8 mouse cellular contexts compared by ENCODE assay signal in the genomic region with DNA sequence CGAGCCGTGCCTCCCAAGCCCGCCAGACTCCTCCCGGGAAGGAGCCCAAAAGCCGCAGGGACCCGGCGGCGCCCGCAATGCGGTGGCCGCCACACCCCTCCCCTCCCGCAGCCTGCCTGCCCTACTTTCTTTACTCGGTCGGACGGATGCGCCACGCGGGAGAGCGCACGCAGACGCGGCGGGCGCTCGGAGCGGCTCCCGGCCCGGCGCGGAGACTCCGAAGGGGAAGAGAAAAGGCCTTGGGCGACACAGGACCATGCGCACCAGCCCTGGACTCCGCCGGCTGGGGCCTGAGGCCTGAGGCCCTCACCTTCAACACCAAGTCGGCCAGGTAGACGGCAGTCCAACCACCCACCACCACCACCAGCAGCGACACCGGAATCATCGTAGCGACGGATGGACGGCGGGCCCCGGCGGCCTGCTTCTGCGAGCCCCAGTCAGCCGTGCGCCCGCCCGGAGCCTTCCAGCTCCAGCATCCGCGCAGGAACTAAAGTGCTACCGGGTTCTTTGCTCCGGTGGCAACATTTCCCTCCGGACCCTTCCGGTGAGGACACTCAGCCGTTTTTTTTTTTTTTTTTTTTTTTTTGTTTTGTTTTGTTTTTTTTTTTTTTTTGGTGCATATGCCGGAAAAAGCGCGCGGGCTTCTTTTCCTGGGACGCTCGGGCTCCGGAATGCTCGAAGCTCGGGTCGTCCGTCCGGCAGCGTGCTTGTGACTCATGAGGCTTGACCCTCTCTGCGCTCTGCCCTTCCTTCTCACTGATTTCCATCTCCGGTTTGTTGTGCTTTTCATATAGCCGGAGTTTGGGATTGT. TPM values are rescaled to one million over a fixed set of nuclear protein-coding genes. Genes with fewer than 3 reads are reported as not detected.
DNase-seq lines count a peak whose midpoint lies in the region; ATAC-seq and TF ChIP-seq lines count a peak whose summit lies in the region.

A gene (minus strand): TSS at position 530 of the 811 bp plus-strand sequence.

- no peak for TF ChIP-seq CTCF in bone marrow macrophage, adult 2 months (IDR thresholded peaks at IDR 0.05; ENCODE audit: low read depth, low read length)
- TF ChIP-seq CTCF in lung, adult 2 months (IDR thresholded peaks at IDR 0.05; ENCODE audit: insufficient read depth, low read length): no peak

- no peak for TF ChIP-seq POLR2A in bone marrow macrophage, adult 2 months (IDR thresholded peaks at IDR 0.05; ENCODE audit: borderline replicate concordance, low read depth, low read length)
- 0 out of 2 replicates have a peak, but pooled peaks have one; percentile 33 for TF ChIP-seq POLR2A in lung, adult 2 months (IDR thresholded peaks at IDR 0.05; ENCODE audit: borderline replicate concordance, extremely low read depth, low read depth, low read length)

- WGBS in forebrain, embryonic 10.5 days: 11% methylated on average over 74 of the region's 74 CpGs
- WGBS in heart, embryonic 15.5 days: 9% methylated on average over 54 of the region's 74 CpGs
- WGBS in lung, adult 2 months: 29% methylated on average over 74 of the region's 74 CpGs
- 13% methylated on average over 56 of the region's 74 CpGs for WGBS in neural tube, embryonic 15.5 days

- ATAC-seq in heart, embryonic 15.5 days (replicated peaks; ENCODE audit: insufficient number of reproducible peaks, insufficient read depth, low FRiP score, low read depth): peak; percentile 80
- peak; percentile 88 for ATAC-seq in neural tube, embryonic 15.5 days (ENCODE audit: low FRiP score)

- peak within 1 kb of the TSS; percentile 77 for H3K9ac ChIP-seq in heart, embryonic 15.5 days
- peak within 1 kb of the TSS; percentile 72 for H3K9ac ChIP-seq in neural tube, embryonic 15.5 days (replicated peaks)

- no peaks in the 10 kb centered on the region for H3K9me3 ChIP-seq in forebrain, embryonic 10.5 days
- H3K9me3 ChIP-seq in heart, embryonic 15.5 days (replicated peaks): no peaks in the 10 kb centered on the region
- H3K9me3 ChIP-seq in neural tube, embryonic 15.5 days (replicated peaks): no peaks in the 10 kb centered on the region

- peak within 1 kb of the TSS; percentile 97 for H3K27ac ChIP-seq in bone marrow macrophage, adult 2 months (ENCODE audit: insufficient read depth, low read depth, low read length)
- H3K27ac ChIP-seq in forebrain, embryonic 10.5 days: peak within 1 kb of the TSS; percentile 94
- H3K27ac ChIP-seq in heart, embryonic 15.5 days: peak within 1 kb of the TSS; percentile 91
- H3K27ac ChIP-seq in neural tube, embryonic 15.5 days (replicated peaks): peak within 1 kb of the TSS; percentile 91

- DNase-seq in CD4-positive helper T cell, adult 2 months (ENCODE audit: low read depth, low spot score): peak; percentile 83
- DNase-seq in forebrain, embryonic 10.5 days (ENCODE audit: extremely low spot score, low spot score): peak; percentile 61
- peak; percentile 62 to 83 for DNase-seq in kidney, postnatal 25 days
- DNase-seq in lung, adult 2 months: peak; percentile 66
- peak; percentile 67 for DNase-seq in testis, postnatal 10 days (ENCODE audit: low spot score)

- peaks cover 9% of the 10 kb centered on the region; the same call in 1 of the 2 replicates for H3K27me3 ChIP-seq in forebrain, embryonic 10.5 days (ENCODE audit: poor library complexity, severe bottlenecking)
- no peaks in the 10 kb centered on the region for H3K27me3 ChIP-seq in heart, embryonic 15.5 days
- no peaks in the 10 kb centered on the region for H3K27me3 ChIP-seq in neural tube, embryonic 15.5 days (replicated peaks)

- peaks cover 7% of the 10 kb centered on the region for H3K4me1 ChIP-seq in bone marrow macrophage, adult 2 months (ENCODE audit: control insufficient read depth, insufficient read depth, low read length)
- H3K4me1 ChIP-seq in forebrain, embryonic 10.5 days: peaks cover 25% of the 10 kb centered on the region
- peaks cover 6% of the 10 kb centered on the region for H3K4me1 ChIP-seq in heart, embryonic 15.5 days (replicated peaks)
- H3K4me1 ChIP-seq in lung, adult 2 months (ENCODE audit: control insufficient read depth, insufficient read depth, low read length): peaks cover 6% of the 10 kb centered on the region
- H3K4me1 ChIP-seq in neural tube, embryonic 15.5 days: peaks cover 10% of the 10 kb centered on the region; the same call in 1 of the 2 replicates

- H3K36me3 ChIP-seq in forebrain, embryonic 10.5 days (replicated peaks): no peaks in the 10 kb centered on the region
- no peaks in the 10 kb centered on the region for H3K36me3 ChIP-seq in heart, embryonic 15.5 days
- no peaks in the 10 kb centered on the region for H3K36me3 ChIP-seq in neural tube, embryonic 15.5 days

- peak within 1 kb of the TSS; percentile 99 for H3K4me3 ChIP-seq in bone marrow macrophage, adult 2 months (ENCODE audit: insufficient read depth, low read length)
- peak within 1 kb of the TSS; percentile 67 for H3K4me3 ChIP-seq in forebrain, embryonic 10.5 days
- H3K4me3 ChIP-seq in heart, embryonic 15.5 days: peak within 1 kb of the TSS; percentile 75
- H3K4me3 ChIP-seq in lung, adult 2 months (replicated peaks; ENCODE audit: extremely low read depth, low read depth, low read length): peak within 1 kb of the TSS; percentile 90
- peak within 1 kb of the TSS; percentile 56 for H3K4me3 ChIP-seq in neural tube, embryonic 15.5 days (replicated peaks)

- H3K4me2 ChIP-seq in heart, embryonic 15.5 days: peak within 1 kb of the TSS; percentile 55
- H3K4me2 ChIP-seq in neural tube, embryonic 15.5 days: peak within 1 kb of the TSS; percentile 53

RNA-seq across cellular contexts. Expression of the gene that starts here (rescaled TPM):
- polyA plus RNA-seq in bone marrow macrophage, adult 2 months (2012; ENCODE audit: insufficient read depth, insufficient read length, missing spikeins): 23.8 and 26.7 TPM in 2 replicates
- 23.3 and 27.1 TPM in 2 replicates for polyA plus RNA-seq in forebrain, embryonic 10.5 days (2016; fragmentation: Nextera tagmentation; extraction: Ambion mirVana)
- polyA plus RNA-seq in heart, embryonic 15.5 days (2015; fragmentation: Nextera tagmentation; extraction: Ambion mirVana): 12.6 and 13.9 TPM in 2 replicates
- polyA plus RNA-seq in lung, adult 2 months (2012; rRNA removed): 7.3 and 13.8 TPM in 2 replicates
- 29.9 and 30.3 TPM in 2 replicates for polyA plus RNA-seq in neural tube, embryonic 15.5 days (2015; fragmentation: Nextera tagmentation; extraction: Ambion mirVana)

Comparison
In these comparisons a context has a peak if more than half of its experiments do, and no peak if none do; other contexts are left out.
1. Peak in every context shown above with its lines: DNase-seq, ATAC-seq, H3K4me3 ChIP-seq and H3K27ac ChIP-seq.